Mouse (Mus musculus) intestine, embryonic 15.5 days (tissue): ENCODE measurements around the gene Rab27a. TPM values are rescaled to one million over a fixed set of nuclear protein-coding genes. Genes with fewer than 3 reads are reported as not detected.

Experiments
- ATAC-seq: fragments of 200-750 bp; cut with Nextera tagmentation; 2 replicates; pipeline ENCODE4 v1.8.0; 2017; ENCODE audit warnings: moderate TSS enrichment, moderate library complexity
- H3K27ac ChIP-seq: fragments of 300-500 bp; sonication (generic); 2 replicates; pipeline ENCODE4 v1.5.1; 2015; ENCODE audit warnings: mild to moderate bottlenecking, inconsistent platforms
- H3K27me3 ChIP-seq: fragments of 300-500 bp; sonication (generic); replicated peaks from 2 replicates; pipeline ENCODE4 v1.6.1; 2015; ENCODE audit warnings: inconsistent platforms
- H3K36me3 ChIP-seq: fragments of 300-500 bp; sonication (generic); 2 replicates; pipeline ENCODE4 v1.6.1; 2015; ENCODE audit warnings: inconsistent platforms
- H3K4me1 ChIP-seq: fragments of 300-500 bp; sonication (generic); replicated peaks from 2 replicates; pipeline ENCODE4 v1.6.1; 2015; ENCODE audit warnings: inconsistent platforms
- H3K4me2 ChIP-seq: fragments of 300-500 bp; sonication (generic); replicated peaks from 2 replicates; pipeline ENCODE4 v1.6.1; 2015; ENCODE audit warnings: mild to moderate bottlenecking, inconsistent platforms
- H3K4me3 ChIP-seq: fragments of 300-500 bp; sonication (generic); replicated peaks from 2 replicates; pipeline ENCODE4 v1.5.1; 2015; ENCODE audit warnings: inconsistent platforms
- H3K9ac ChIP-seq: fragments of 300-500 bp; sonication (generic); 2 replicates; pipeline ENCODE4 v1.6.1; 2015; ENCODE audit warnings: inconsistent platforms
- H3K9me3 ChIP-seq: fragments of 300-500 bp; sonication (generic); 2 replicates; pipeline ENCODE4 v1.6.1; 2016; ENCODE audit warnings: inconsistent platforms
- WGBS: fragments of 180-500 bp; shearing (Covaris S2); methylation state at CpG from one replicate; pipeline ENCODE4 v1.1.7; 2015; 5-methylcytosine and 5-hydroxymethylcytosine counted together
- polyA plus RNA-seq: library from polyadenylated mRNA; unstranded; fragments of >200 nt; fragmentation: Nextera tagmentation; extraction: Ambion mirVana; gene quantifications from 2 replicates; pipeline ENCODE4 v1.2.1, GENCODE M21; 2015

Gene Rab27a
- polyA plus RNA-seq, 1 experiment from 2014 or later: 7.9 TPM

GRCm38 (mm10) chr9:73130529-73130928, 85.9 kb downstream of the Rab27a start:
- Histone ChIP-seq H3K4me3 (no peak overlapping the region), H3K9ac (no peak overlapping the region), H3K27me3 (no peaks in the 10 kb centered on the region), H3K36me3 (peaks cover 11% of the 10 kb centered on the region), H3K4me1 (no peaks in the 10 kb centered on the region), H3K4me2 (no peak overlapping the region), H3K27ac (no peak overlapping the region), H3K9me3 (no peaks in the 10 kb centered on the region)
- 78% methylated on average over 4 of the region's 4 CpGs for WGBS
- ATAC-seq: peak; percentile 58

- Histone ChIP-seq H3K27ac (no peak overlapping the region), H3K4me2 (no peak overlapping the region), H3K4me3 (no peak overlapping the region), H3K27me3 (no peaks in the 10 kb centered on the region; the same call in 1 of the 2 replicates), H3K36me3 (no peaks in the 10 kb centered on the region), H3K9me3 (no peaks in the 10 kb centered on the region), H3K4me1 (no peaks in the 10 kb centered on the region), H3K9ac (no peak overlapping the region)
- 0 out of 2 replicates have a peak, but pooled peaks have one; percentile 23 for ATAC-seq
- 44% methylated on average over 11 of the region's 11 CpGs for WGBS
Observed at GRCm38 (mm10) chr9:73137341-73137886, 92.8 kb downstream of the Rab27a start.

Other genes with a start within 250 kb of the Rab27a start
- gene Prtg, start 238.0 kb upstream of the Rab27a start, polyA plus RNA-seq: 0.40 and 0.52 TPM in 2 replicates
- 2.7 and 2.9 TPM in 2 replicates for gene Pygo1, start 119.2 kb upstream of the Rab27a start, polyA plus RNA-seq
- gene Dyx1c1, start 86.1 kb upstream of the Rab27a start, polyA plus RNA-seq: 0.73 and 0.86 TPM in 2 replicates
- gene Gm44503, start 86.0 kb upstream of the Rab27a start, polyA plus RNA-seq: not detected in 2 replicates
- 11.8 and 12.0 TPM in 2 replicates for gene Ccpg1os, start 59.5 kb upstream of the Rab27a start, polyA plus RNA-seq
- 25.0 and 25.4 TPM in 2 replicates for gene Ccpg1, start 59.4 kb upstream of the Rab27a start, polyA plus RNA-seq
- gene Pigb, start 4.5 kb upstream of the Rab27a start, polyA plus RNA-seq: 14.0 and 14.9 TPM in 2 replicates
- gene Khdc3, start 57.0 kb downstream of the Rab27a start, polyA plus RNA-seq: not detected in 2 replicates
- gene Gm20509, start 57.6 kb downstream of the Rab27a start, polyA plus RNA-seq: 0.14 TPM in 1 of 2 replicates, not detected in the other
- 94.3 and 108 TPM in 2 replicates for gene Rsl24d1, start 68.6 kb downstream of the Rab27a start, polyA plus RNA-seq